Mouse (Mus musculus): ENCODE results near the gene Fgfr2. TPM values are rescaled to one million over a fixed set of nuclear protein-coding genes. Genes with fewer than 3 reads are reported as not detected.

Fgfr2 gene
- polyA plus RNA-seq, 1 experiment, result 59.9 TPM

- Histone ChIP-seq H3K4me3 (ENCODE audit: insufficient read depth, low read length) (no peak overlapping the region), H3K4me1 (ENCODE audit: control insufficient read depth, insufficient read depth, low read length) (no peaks in the 10 kb centered on the region), H3K27ac (ENCODE audit: insufficient read depth, low read length) (no peak overlapping the region)
- no peak for TF ChIP-seq CTCF (IDR thresholded peaks at IDR 0.05; ENCODE audit: borderline replicate concordance, insufficient read depth, low read length)
- no peak for TF ChIP-seq POLR2A (IDR thresholded peaks at IDR 0.05; ENCODE audit: low read depth, low read length)
Observed at GRCm38 (mm10) chr7:132891561-132892310, 231.4 kb downstream of the Fgfr2 start.

- Histone ChIP-seq H3K27ac (ENCODE audit: insufficient read depth, low read length) (no peak overlapping the region), H3K4me3 (ENCODE audit: insufficient read depth, low read length) (no peak overlapping the region), H3K4me1 (ENCODE audit: control insufficient read depth, insufficient read depth, low read length) (no peaks in the 10 kb centered on the region)
- no peak for TF ChIP-seq CTCF (IDR thresholded peaks at IDR 0.05; ENCODE audit: borderline replicate concordance, insufficient read depth, low read length)
- TF ChIP-seq POLR2A (IDR thresholded peaks at IDR 0.05; ENCODE audit: low read depth, low read length), result no peak
Observed at GRCm38 (mm10) chr7:132890201-132890600, 232.9 kb downstream of the Fgfr2 start.

- Histone ChIP-seq H3K4me1 (ENCODE audit: control insufficient read depth, insufficient read depth, low read length) (no peaks in the 10 kb centered on the region), H3K27ac (ENCODE audit: insufficient read depth, low read length) (no peak overlapping the region), H3K4me3 (ENCODE audit: insufficient read depth, low read length) (no peak overlapping the region)
- TF ChIP-seq POLR2A (IDR thresholded peaks at IDR 0.05; ENCODE audit: low read depth, low read length) (no peak), CTCF (IDR thresholded peaks at IDR 0.05; ENCODE audit: borderline replicate concordance, insufficient read depth, low read length) (no peak)
Observed at GRCm38 (mm10) chr7:132889691-132890090, 233.5 kb downstream of the Fgfr2 start.

GRCm38 (mm10) chr7:132888518-132889249 lies 234.5 kb downstream of the Fgfr2 start:
- Histone ChIP-seq H3K27ac (ENCODE audit: insufficient read depth, low read length) (no peak overlapping the region), H3K4me3 (ENCODE audit: insufficient read depth, low read length) (no peak overlapping the region), H3K4me1 (ENCODE audit: control insufficient read depth, insufficient read depth, low read length) (no peaks in the 10 kb centered on the region)
- no peak for TF ChIP-seq POLR2A (IDR thresholded peaks at IDR 0.05; ENCODE audit: low read depth, low read length)
- no peak for TF ChIP-seq CTCF (IDR thresholded peaks at IDR 0.05; ENCODE audit: borderline replicate concordance, insufficient read depth, low read length)

- TF ChIP-seq POLR2A (IDR thresholded peaks at IDR 0.05; ENCODE audit: low read depth, low read length) (no peak), CTCF (IDR thresholded peaks at IDR 0.05; ENCODE audit: borderline replicate concordance, insufficient read depth, low read length) (no peak)
- no peak overlapping the region for H3K27ac ChIP-seq (ENCODE audit: insufficient read depth, low read length)
- no peak overlapping the region for H3K4me3 ChIP-seq (ENCODE audit: insufficient read depth, low read length)
- H3K4me1 ChIP-seq (ENCODE audit: control insufficient read depth, insufficient read depth, low read length), result no peaks in the 10 kb centered on the region
Observed at GRCm38 (mm10) chr7:132888052-132888451, 235.1 kb downstream of the Fgfr2 start.

- Histone ChIP-seq H3K4me1 (ENCODE audit: control insufficient read depth, insufficient read depth, low read length) (no peaks in the 10 kb centered on the region), H3K27ac (ENCODE audit: insufficient read depth, low read length) (no peak overlapping the region), H3K4me3 (ENCODE audit: insufficient read depth, low read length) (no peak overlapping the region)
- TF ChIP-seq POLR2A (IDR thresholded peaks at IDR 0.05; ENCODE audit: low read depth, low read length) (no peak), CTCF (IDR thresholded peaks at IDR 0.05; ENCODE audit: borderline replicate concordance, insufficient read depth, low read length) (no peak)
Observed at GRCm38 (mm10) chr7:132887019-132887804, 235.9 kb downstream of the Fgfr2 start.

GRCm38 (mm10) chr7:132884031-132884430 lies 239.1 kb downstream of the Fgfr2 start:
- H3K4me3 ChIP-seq (ENCODE audit: insufficient read depth, low read length), result no peak overlapping the region
- no peak for TF ChIP-seq POLR2A (IDR thresholded peaks at IDR 0.05; ENCODE audit: low read depth, low read length)
- peak; percentile 42; the same call in 1 of the 2 replicates for TF ChIP-seq CTCF (IDR thresholded peaks at IDR 0.05; ENCODE audit: borderline replicate concordance, insufficient read depth, low read length)
- no peaks in the 10 kb centered on the region for H3K4me1 ChIP-seq (ENCODE audit: control insufficient read depth, insufficient read depth, low read length)
- H3K27ac ChIP-seq (ENCODE audit: insufficient read depth, low read length), result no peak overlapping the region

- no peak overlapping the region for H3K4me3 ChIP-seq (ENCODE audit: insufficient read depth, low read length)
- H3K27ac ChIP-seq (ENCODE audit: insufficient read depth, low read length), result no peak overlapping the region
- TF ChIP-seq CTCF (IDR thresholded peaks at IDR 0.05; ENCODE audit: borderline replicate concordance, insufficient read depth, low read length) (no peak), POLR2A (IDR thresholded peaks at IDR 0.05; ENCODE audit: low read depth, low read length) (no peak)
- H3K4me1 ChIP-seq (ENCODE audit: control insufficient read depth, insufficient read depth, low read length), result no peaks in the 10 kb centered on the region
Observed at GRCm38 (mm10) chr7:132882343-132882742, 240.8 kb downstream of the Fgfr2 start.

GRCm38 (mm10) chr7:132880276-132880675 lies 242.9 kb downstream of the Fgfr2 start:
- Histone ChIP-seq H3K27ac (ENCODE audit: insufficient read depth, low read length) (no peak overlapping the region), H3K4me3 (ENCODE audit: insufficient read depth, low read length) (no peak overlapping the region), H3K4me1 (ENCODE audit: control insufficient read depth, insufficient read depth, low read length) (no peaks in the 10 kb centered on the region)
- TF ChIP-seq POLR2A (IDR thresholded peaks at IDR 0.05; ENCODE audit: low read depth, low read length) (no peak), CTCF (IDR thresholded peaks at IDR 0.05; ENCODE audit: borderline replicate concordance, insufficient read depth, low read length) (no peak)
